Mouse (Mus musculus): ENCODE results near the gene Tmprss3.

Gene Tmprss3

GRCm38 (mm10) chr17:31198877-31199276, at the start of gene Tmprss3:
TSS of gene Tmprss3 (minus strand) at chr17:31198977.
- DNase-seq, result no peak

- DNase-seq, result no peak
Measured at GRCm38 (mm10) chr17:31247144-31247543, 48.4 kb upstream of the Tmprss3 start.

- DNase-seq, result no peak
Measured at GRCm38 (mm10) chr17:31245321-31245720, 46.5 kb upstream of the Tmprss3 start.

- DNase-seq, result no peak
Measured at GRCm38 (mm10) chr17:31242764-31243163, 44.0 kb upstream of the Tmprss3 start.

GRCm38 (mm10) chr17:31241156-31241555, 42.4 kb upstream of the Tmprss3 start:
- no peak for DNase-seq

- DNase-seq, result no peak
Measured at GRCm38 (mm10) chr17:31238234-31239020, 39.6 kb upstream of the Tmprss3 start.

- no peak for DNase-seq
Measured at GRCm38 (mm10) chr17:31235915-31236314, 37.1 kb upstream of the Tmprss3 start.

GRCm38 (mm10) chr17:31232251-31233010, 33.7 kb upstream of the Tmprss3 start:
- no peak for DNase-seq

GRCm38 (mm10) chr17:31231780-31232179, 33.0 kb upstream of the Tmprss3 start:
- no peak for DNase-seq

GRCm38 (mm10) chr17:31226931-31227330, 28.2 kb upstream of the Tmprss3 start:
- DNase-seq, result no peak

GRCm38 (mm10) chr17:31226368-31226767, 27.6 kb upstream of the Tmprss3 start:
- no peak for DNase-seq

GRCm38 (mm10) chr17:31224591-31224990, 25.8 kb upstream of the Tmprss3 start:
- no peak for DNase-seq

- no peak for DNase-seq
Measured at GRCm38 (mm10) chr17:31223835-31224234, 25.1 kb upstream of the Tmprss3 start.

- DNase-seq, result no peak
Measured at GRCm38 (mm10) chr17:31222810-31223310, 24.1 kb upstream of the Tmprss3 start.

GRCm38 (mm10) chr17:31216068-31216955, 17.5 kb upstream of the Tmprss3 start:
- peak; percentile 14 for DNase-seq

- DNase-seq, result no peak
Measured at GRCm38 (mm10) chr17:31211881-31212280, 13.1 kb upstream of the Tmprss3 start.

- no peak for DNase-seq
Measured at GRCm38 (mm10) chr17:31210299-31210698, 11.5 kb upstream of the Tmprss3 start.

- no peak for DNase-seq
Measured at GRCm38 (mm10) chr17:31209376-31209930, 10.7 kb upstream of the Tmprss3 start.

- DNase-seq, result no peak
Measured at GRCm38 (mm10) chr17:31208654-31209053, 9.9 kb upstream of the Tmprss3 start.

- DNase-seq, result no peak
Measured at GRCm38 (mm10) chr17:31207771-31208334, 9.1 kb upstream of the Tmprss3 start, which contains the start of gene Ubash3a. TSS of gene Ubash3a (plus strand) at chr17:31207873.

GRCm38 (mm10) chr17:31196283-31196682, 2.5 kb downstream of the Tmprss3 start:
- DNase-seq, result no peak

- DNase-seq, result no peak
Measured at GRCm38 (mm10) chr17:31195207-31195606, 3.6 kb downstream of the Tmprss3 start.
